Mouse (Mus musculus): Measurements from ENCODE around the gene Acpp. TPM values are rescaled to one million over a fixed set of nuclear protein-coding genes. Genes with fewer than 3 reads are reported as not detected.

The Acpp gene
- polyA plus RNA-seq, 1 experiment from 2014 or later = 1.2 TPM

DNA sequence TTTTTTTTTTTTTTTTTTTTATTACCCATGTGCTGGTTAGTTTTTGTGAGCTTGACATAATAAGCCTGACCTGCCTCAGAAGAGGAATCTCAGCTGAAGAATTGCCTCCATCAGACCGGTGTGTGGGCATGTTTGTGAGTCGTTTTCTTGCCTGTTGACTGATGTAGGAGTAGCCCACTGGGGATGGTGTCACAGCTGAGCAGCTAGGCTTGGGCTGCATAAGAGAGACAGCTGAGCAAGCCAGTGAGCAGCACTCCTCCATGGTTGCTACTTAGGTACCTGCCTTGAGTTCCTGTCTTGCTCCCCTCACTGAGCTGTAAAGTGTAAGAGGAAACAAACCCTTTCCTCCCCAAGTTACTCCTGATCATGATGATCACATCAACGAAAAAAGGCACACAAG, 67.6 kb downstream of the Acpp start:
- WGBS = 79% methylated on average over 3 of the region's 3 CpGs
- Histone ChIP-seq H3K27me3 (no peaks in the 10 kb centered on the region), H3K9me3 (no peaks in the 10 kb centered on the region), H3K9ac (replicated peaks) (no peak overlapping the region), H3K4me1 (replicated peaks) (no peaks in the 10 kb centered on the region), H3K4me2 (no peak overlapping the region), H3K4me3 (replicated peaks) (no peak overlapping the region), H3K36me3 (no peaks in the 10 kb centered on the region), H3K27ac (no peak overlapping the region)
- no peak for ATAC-seq (ENCODE audit: insufficient number of reproducible peaks, insufficient read depth, low FRiP score, low TSS enrichment, low read depth)

DNA sequence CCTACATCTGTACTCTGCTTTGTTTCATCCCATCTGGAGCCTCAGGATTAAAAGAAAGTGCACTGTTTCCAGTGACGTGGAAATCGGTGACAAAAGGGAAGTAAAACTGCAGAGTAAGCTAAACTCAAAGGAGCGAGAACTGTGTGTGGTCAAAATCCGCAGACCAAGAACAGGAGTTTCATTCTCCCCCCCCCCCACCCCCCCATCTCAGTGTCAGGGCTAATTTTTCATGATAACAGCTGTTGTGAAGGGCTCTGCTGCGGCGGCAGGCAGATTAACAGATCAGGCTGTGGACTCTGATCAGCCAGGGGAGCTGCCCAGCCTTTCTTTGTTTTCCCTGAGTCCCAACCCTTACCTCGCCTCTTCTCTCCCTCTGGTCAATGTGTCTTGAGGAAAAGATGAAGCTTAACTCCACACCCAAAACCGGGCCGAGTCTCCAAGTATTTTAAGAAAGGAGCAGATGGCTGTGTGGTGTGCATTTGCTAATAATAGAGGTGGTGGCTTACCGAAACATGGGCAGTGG, 68.1 kb downstream of the Acpp start:
- ATAC-seq (ENCODE audit: insufficient number of reproducible peaks, insufficient read depth, low FRiP score, low TSS enrichment, low read depth) = no peak
- WGBS = 63% methylated on average over 10 of the region's 10 CpGs

DNA sequence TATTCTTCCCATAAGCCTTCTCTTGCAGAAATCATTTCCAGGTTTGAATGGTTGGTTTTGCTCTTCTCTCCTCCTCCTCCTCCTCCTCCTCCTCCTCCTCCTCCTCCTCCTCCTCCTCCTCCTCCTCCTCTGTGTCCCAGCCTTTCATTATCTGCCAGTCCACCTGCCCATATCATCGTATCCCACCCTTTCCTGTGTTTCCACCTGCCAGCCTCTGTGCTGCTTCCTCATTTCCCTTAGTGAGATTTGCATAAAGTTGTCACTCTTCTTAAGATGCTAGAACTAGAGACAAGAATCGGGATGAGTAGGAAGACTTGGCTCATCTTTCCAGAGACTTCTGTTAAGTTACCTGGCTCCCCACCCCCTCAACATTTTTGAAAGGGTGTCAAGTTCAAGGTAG, 73.0 kb downstream of the Acpp start:
- WGBS = 68% methylated on average over 2 of the region's 2 CpGs
- ATAC-seq (ENCODE audit: insufficient number of reproducible peaks, insufficient read depth, low FRiP score, low TSS enrichment, low read depth) = no peak
- no peak overlapping the region for H3K4me3 ChIP-seq (replicated peaks)
- no peaks in the 10 kb centered on the region for H3K36me3 ChIP-seq
- H3K4me2 ChIP-seq = no peak overlapping the region
- H3K9ac ChIP-seq (replicated peaks) = no peak overlapping the region
- H3K9me3 ChIP-seq = no peaks in the 10 kb centered on the region
- no peak overlapping the region for H3K27ac ChIP-seq
- peaks cover 19% of the 10 kb centered on the region for H3K4me1 ChIP-seq (replicated peaks)
- H3K27me3 ChIP-seq = no peaks in the 10 kb centered on the region

More for the DNA sequence above, 68.1 kb downstream of the Acpp start:
- no peak overlapping the region for H3K9ac ChIP-seq (replicated peaks)
- H3K4me1 ChIP-seq (replicated peaks) = no peaks in the 10 kb centered on the region
- H3K4me2 ChIP-seq = no peak overlapping the region
- H3K27ac ChIP-seq = no peak overlapping the region
- no peaks in the 10 kb centered on the region for H3K36me3 ChIP-seq
- no peak overlapping the region for H3K4me3 ChIP-seq (replicated peaks)
- H3K27me3 ChIP-seq = no peaks in the 10 kb centered on the region
- H3K9me3 ChIP-seq = no peaks in the 10 kb centered on the region

DNA sequence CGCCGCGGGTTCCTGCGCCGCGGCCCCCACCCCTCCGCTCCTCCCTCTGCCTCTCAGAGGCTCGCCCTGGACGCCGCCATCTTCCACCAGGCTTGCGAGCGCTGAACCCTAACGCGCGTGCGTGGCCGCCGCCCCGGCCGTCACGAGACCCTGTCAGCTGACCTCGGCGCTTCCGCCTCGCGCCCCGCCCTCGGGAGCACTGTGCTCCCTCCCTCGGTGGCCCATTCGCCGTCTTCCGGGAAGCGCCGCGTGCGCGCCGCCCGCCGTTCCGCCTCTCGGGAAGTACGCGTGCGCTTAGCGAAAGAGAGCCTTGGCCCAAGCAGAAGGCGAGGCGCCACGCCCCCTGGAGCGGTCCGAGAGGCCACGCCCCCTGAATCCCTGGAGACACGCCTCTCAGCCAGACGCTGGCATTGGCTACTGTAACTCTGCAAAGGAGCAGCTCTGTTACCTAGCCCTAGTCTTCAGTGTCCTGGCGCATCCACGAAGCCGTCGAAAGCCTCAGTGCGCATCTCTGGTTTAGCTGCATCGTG, 74.7 kb downstream of the Acpp start, which contains the start of gene Dnajc13:
Dnajc13 (minus strand) TSS at position 108 of the 530 bp plus-strand sequence.
- peak; percentile 98 for ATAC-seq (ENCODE audit: insufficient number of reproducible peaks, insufficient read depth, low FRiP score, low TSS enrichment, low read depth)
- peak within 1 kb of the TSS; percentile 87 for H3K4me2 ChIP-seq
- peak within 1 kb of the TSS; percentile 88 for H3K9ac ChIP-seq (replicated peaks)
- no peaks in the 10 kb centered on the region for H3K9me3 ChIP-seq
- H3K36me3 ChIP-seq = no peaks in the 10 kb centered on the region
- no peaks in the 10 kb centered on the region for H3K27me3 ChIP-seq
- under 1% methylated on average over 44 of the region's 60 CpGs for WGBS
- H3K4me1 ChIP-seq (replicated peaks) = peaks cover 19% of the 10 kb centered on the region
- H3K4me3 ChIP-seq (replicated peaks) = peak within 1 kb of the TSS; percentile 90
- peak within 1 kb of the TSS; percentile 88 for H3K27ac ChIP-seq

DNA sequence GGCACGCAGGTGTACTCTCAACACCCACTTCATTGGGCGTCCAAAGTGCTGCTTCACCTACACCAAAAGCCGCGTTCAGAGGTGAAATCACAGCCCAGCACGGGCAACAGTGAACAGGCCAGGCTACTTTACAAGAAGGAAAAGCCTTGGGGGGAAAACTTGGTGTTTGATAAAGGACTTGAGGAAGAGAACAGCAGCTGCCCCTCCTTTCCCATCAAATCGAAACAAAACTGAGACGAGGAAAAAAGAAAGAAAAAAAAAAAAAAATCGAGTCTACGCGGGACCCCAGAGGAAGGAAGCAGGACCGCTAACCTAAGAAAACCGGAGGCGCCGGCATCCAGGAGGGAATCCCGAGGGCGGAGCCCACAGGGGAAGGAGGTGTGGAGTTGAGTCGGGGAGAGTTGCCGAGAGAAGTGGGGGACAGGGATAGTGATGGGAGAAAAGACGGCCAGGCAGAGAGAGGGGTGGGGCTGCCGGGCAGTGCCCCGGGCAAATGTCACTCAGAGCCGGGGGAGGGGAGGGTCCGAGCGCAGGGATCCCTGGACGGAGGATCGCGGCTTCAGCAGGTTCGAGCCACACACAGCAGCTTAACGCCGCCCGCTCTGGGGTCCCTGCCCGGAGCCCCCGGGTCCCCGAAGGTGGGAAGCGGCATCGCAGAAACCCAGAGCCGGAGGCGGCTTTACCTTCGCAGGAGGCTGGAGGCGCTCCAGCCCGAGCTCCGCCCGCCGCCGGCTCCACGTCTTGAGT, 75.4 kb downstream of the Acpp start:
- Histone ChIP-seq H3K4me3 (replicated peaks) (peak overlapping the region; percentile 90), H3K27me3 (no peaks in the 10 kb centered on the region), H3K9ac (replicated peaks) (peak overlapping the region; percentile 88), H3K9me3 (no peaks in the 10 kb centered on the region), H3K4me1 (replicated peaks) (peaks cover 19% of the 10 kb centered on the region), H3K36me3 (no peaks in the 10 kb centered on the region), H3K4me2 (peak overlapping the region; percentile 87), H3K27ac (peak overlapping the region; percentile 88)
- WGBS = under 1% methylated on average over 46 of the region's 46 CpGs
- peak; percentile 53 for ATAC-seq (ENCODE audit: insufficient number of reproducible peaks, insufficient read depth, low FRiP score, low TSS enrichment, low read depth)

DNA sequence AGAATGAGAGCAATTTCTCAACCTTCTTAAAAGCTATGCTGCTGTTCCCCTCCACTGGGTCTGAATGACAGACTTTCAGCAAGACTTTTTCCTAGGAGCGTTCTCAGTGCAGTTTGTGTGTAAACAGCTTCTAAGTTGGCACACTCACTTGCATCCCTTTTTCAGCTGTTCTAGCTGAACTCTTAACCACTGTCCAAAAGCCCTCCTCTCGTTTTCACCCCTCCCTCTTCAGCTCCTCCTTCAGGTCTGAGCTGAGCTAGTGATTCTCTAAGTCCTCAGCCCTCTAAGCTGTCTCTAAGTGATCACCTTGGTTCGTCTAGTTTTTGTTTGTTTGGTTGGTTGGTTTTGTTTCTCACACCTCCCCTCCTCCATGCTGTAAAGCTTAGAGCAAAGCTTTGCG, 77.2 kb downstream of the Acpp start:
- H3K27me3 ChIP-seq = no peaks in the 10 kb centered on the region
- ATAC-seq (ENCODE audit: insufficient number of reproducible peaks, insufficient read depth, low FRiP score, low TSS enrichment, low read depth) = no peak
- peaks cover 19% of the 10 kb centered on the region for H3K4me1 ChIP-seq (replicated peaks)
- no peak overlapping the region for H3K9ac ChIP-seq (replicated peaks)
- 32% methylated on average over 4 of the region's 4 CpGs for WGBS
- H3K9me3 ChIP-seq = no peaks in the 10 kb centered on the region
- peak overlapping the region; percentile 87; the same call in 1 of the 2 replicates for H3K4me2 ChIP-seq
- no peak overlapping the region for H3K27ac ChIP-seq
- no peaks in the 10 kb centered on the region for H3K36me3 ChIP-seq
- no peak overlapping the region for H3K4me3 ChIP-seq (replicated peaks)

GRCm38 (mm10) chr9:104256085-104256484, 81.5 kb downstream of the Acpp start:
- Histone ChIP-seq H3K9me3 (no peaks in the 10 kb centered on the region), H3K9ac (replicated peaks) (no peak overlapping the region), H3K27ac (no peak overlapping the region), H3K27me3 (no peaks in the 10 kb centered on the region), H3K4me1 (replicated peaks) (peaks cover 14% of the 10 kb centered on the region), H3K4me3 (replicated peaks) (no peak overlapping the region), H3K4me2 (no peak overlapping the region), H3K36me3 (no peaks in the 10 kb centered on the region)
- 74% methylated on average over 2 of the region's 2 CpGs for WGBS
- no peak for ATAC-seq (ENCODE audit: insufficient number of reproducible peaks, insufficient read depth, low FRiP score, low TSS enrichment, low read depth)

- Histone ChIP-seq H3K27ac (no peak overlapping the region), H3K4me3 (replicated peaks) (no peak overlapping the region), H3K4me1 (replicated peaks) (0 out of 2 replicates have a peak, but pooled peaks cover 6% of the 10 kb centered on the region), H3K36me3 (no peaks in the 10 kb centered on the region), H3K27me3 (no peaks in the 10 kb centered on the region), H3K9me3 (no peaks in the 10 kb centered on the region), H3K9ac (replicated peaks) (no peak overlapping the region), H3K4me2 (no peak overlapping the region)
- no peak for ATAC-seq (ENCODE audit: insufficient number of reproducible peaks, insufficient read depth, low FRiP score, low TSS enrichment, low read depth)
- 62% methylated on average over 9 of the region's 9 CpGs for WGBS
Measured at GRCm38 (mm10) chr9:104254408-104255180, 83.0 kb downstream of the Acpp start.

DNA sequence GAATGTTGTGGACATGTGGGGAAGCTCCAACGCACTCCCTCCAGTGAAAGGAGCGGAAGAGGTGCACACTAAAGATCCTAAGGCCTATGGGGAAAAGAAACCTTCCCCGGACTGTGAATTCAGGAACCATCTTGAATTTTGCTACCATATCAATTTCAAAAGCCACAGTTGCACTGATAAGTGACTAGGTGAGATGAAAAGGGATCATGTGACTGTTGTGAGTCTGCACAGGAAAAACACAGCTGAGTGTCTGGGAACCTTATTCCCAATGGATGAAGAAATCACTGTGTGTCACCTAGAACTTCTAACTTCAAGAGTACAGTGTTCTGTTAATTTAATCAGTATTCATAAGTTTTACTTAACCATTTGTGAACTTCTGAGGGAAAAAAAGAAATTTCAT, 84.9 kb downstream of the Acpp start:
- Histone ChIP-seq H3K9ac (replicated peaks) (no peak overlapping the region), H3K27me3 (no peaks in the 10 kb centered on the region), H3K36me3 (no peaks in the 10 kb centered on the region), H3K4me1 (replicated peaks) (peaks cover 16% of the 10 kb centered on the region), H3K27ac (no peak overlapping the region), H3K4me2 (no peak overlapping the region), H3K9me3 (no peaks in the 10 kb centered on the region), H3K4me3 (replicated peaks) (no peak overlapping the region)
- WGBS = 90% methylated on average over 3 of the region's 3 CpGs
- ATAC-seq (ENCODE audit: insufficient number of reproducible peaks, insufficient read depth, low FRiP score, low TSS enrichment, low read depth) = no peak

- Histone ChIP-seq H3K9me3 (no peaks in the 10 kb centered on the region), H3K4me2 (no peak overlapping the region), H3K27me3 (no peaks in the 10 kb centered on the region), H3K27ac (no peak overlapping the region), H3K36me3 (peaks cover 1% of the 10 kb centered on the region; the same call in 1 of the 2 replicates), H3K9ac (replicated peaks) (no peak overlapping the region), H3K4me3 (replicated peaks) (no peak overlapping the region), H3K4me1 (replicated peaks) (peaks cover 19% of the 10 kb centered on the region)
- 86% methylated on average over 4 of the region's 4 CpGs for WGBS
- ATAC-seq (ENCODE audit: insufficient number of reproducible peaks, insufficient read depth, low FRiP score, low TSS enrichment, low read depth) = no peak
Measured at GRCm38 (mm10) chr9:104251687-104252086, 85.9 kb downstream of the Acpp start.

DNA sequence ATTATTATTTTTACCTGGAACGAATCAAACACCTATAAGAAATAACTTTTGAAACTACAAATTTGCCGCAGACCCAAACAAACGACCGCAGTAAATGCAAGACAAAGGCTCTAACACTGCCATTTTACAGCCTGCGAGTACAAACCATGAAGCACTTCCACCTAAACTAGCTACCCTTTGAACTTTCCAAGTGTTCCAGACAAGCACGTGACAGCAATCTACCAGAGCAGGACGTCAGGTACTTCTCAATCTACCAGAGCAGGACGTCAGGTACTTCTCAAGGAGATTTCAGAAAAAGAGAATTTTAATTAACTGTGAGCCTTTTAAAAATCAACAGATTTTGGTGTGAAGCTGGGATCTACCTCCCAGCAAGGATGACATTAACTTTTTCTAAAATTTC, 86.4 kb downstream of the Acpp start:
- no peak for ATAC-seq (ENCODE audit: insufficient number of reproducible peaks, insufficient read depth, low FRiP score, low TSS enrichment, low read depth)
- Histone ChIP-seq H3K4me1 (replicated peaks) (peaks cover 19% of the 10 kb centered on the region), H3K9me3 (no peaks in the 10 kb centered on the region), H3K36me3 (peaks cover 7% of the 10 kb centered on the region; the same call in 1 of the 2 replicates), H3K9ac (replicated peaks) (no peak overlapping the region), H3K27ac (no peak overlapping the region), H3K4me3 (replicated peaks) (no peak overlapping the region), H3K27me3 (no peaks in the 10 kb centered on the region), H3K4me2 (no peak overlapping the region)
- WGBS = 38% methylated on average over 8 of the region's 8 CpGs
